Mouse (Mus musculus): Measurements from ENCODE around the gene Elf3.
"Not testable (repeated sequence)": the region's sequence is repeated elsewhere in the genome, so short reads cannot be mapped to it uniquely, and the experiment has no call there.

- TF ChIP-seq CTCF, EP300 (IDR thresholded peaks at IDR 0.05; ENCODE audit: low read depth): not testable (repeated sequence)
These were observed 26.5 kb downstream of the Elf3 start for GRCm38 (mm10) chr1:135231878-135232277.
